Comparison of ENCODE assay signal across 20 mouse cellular contexts in genomic region chr6:65114902-65115301, GRCm38 (mm10). TPM values are rescaled to one million over a fixed set of nuclear protein-coding genes. Genes with fewer than 3 reads are reported as not detected.
A peak's percentile ranks its signal among the peaks of the same experiment; 100 is the strongest.
DNase-seq lines count a peak whose midpoint lies in the region; ATAC-seq and TF ChIP-seq lines count a peak whose summit lies in the region.
"Had no signal": no experiment of that assay in that cellular context is flagged by ENCODE, and none has a peak within 500 bp of the region (broad histone marks: within the 10 kb centered on the region; RNA-seq: fewer than 3 reads in every experiment).

No protein-coding gene starts in this region.

- H3K4me2 ChIP-seq in lung, postnatal 0 days (replicated peaks; ENCODE audit: low read depth, low read length), result no peak overlapping the region
- H3K4me2 ChIP-seq: embryonic facial prominence, embryonic 15.5 days; forebrain, embryonic 12.5 days; heart, embryonic 12.5 days; limb, embryonic 15.5 days; lung, embryonic 14.5 days; midbrain, embryonic 11.5 days; neural tube, embryonic 13.5 days had no signal

- H3K27ac ChIP-seq in lung, postnatal 0 days (ENCODE audit: low read length), result no peak overlapping the region
- peak overlapping the region; percentile 52 for H3K27ac ChIP-seq in macrophage
- H3K27ac ChIP-seq: embryonic facial prominence, embryonic 15.5 days; forebrain, embryonic 12.5 days; hindbrain, postnatal 0 days; limb, embryonic 15.5 days; neural tube, embryonic 13.5 days had no signal

- H3K27me3 ChIP-seq in lung, postnatal 0 days (replicated peaks; ENCODE audit: insufficient read depth, low read length), result no peaks in the 10 kb centered on the region
- H3K27me3 ChIP-seq: embryonic facial prominence, embryonic 15.5 days; forebrain, embryonic 12.5 days; heart, embryonic 12.5 days; limb, embryonic 15.5 days; neural tube, embryonic 13.5 days had no signal

- ATAC-seq in lung, postnatal 0 days, result no peak
- ATAC-seq: hindbrain, postnatal 0 days had no signal

- no peaks in the 10 kb centered on the region for H3K4me1 ChIP-seq in lung, postnatal 0 days (ENCODE audit: insufficient read depth, low read depth, low read length)
- H3K4me1 ChIP-seq: embryonic facial prominence, embryonic 15.5 days; forebrain, embryonic 12.5 days; heart, embryonic 12.5 days; limb, embryonic 15.5 days; neural tube, embryonic 13.5 days had no signal

- TF ChIP-seq CTCF in lung, postnatal 0 days (IDR thresholded peaks at IDR 0.05), result no peak

- H3K9ac ChIP-seq in lung, postnatal 0 days (replicated peaks; ENCODE audit: low read depth), result no peak overlapping the region
- H3K9ac ChIP-seq: embryonic facial prominence, embryonic 15.5 days; forebrain, embryonic 12.5 days; heart, embryonic 12.5 days; limb, embryonic 15.5 days; lung, embryonic 14.5 days; neural tube, embryonic 13.5 days had no signal

- H3K9me3 ChIP-seq in lung, postnatal 0 days (ENCODE audit: low read length), result no peaks in the 10 kb centered on the region
- H3K9me3 ChIP-seq: embryonic facial prominence, embryonic 15.5 days; forebrain, embryonic 12.5 days; heart, embryonic 12.5 days; limb, embryonic 15.5 days; neural tube, embryonic 13.5 days had no signal

- 90% methylated on average over 2 of the region's 2 CpGs for WGBS in lung, postnatal 0 days
- 5% methylated on average over 2 of the region's 2 CpGs for WGBS in macrophage (ENCODE audit: missing documents)

- H3K79me2 ChIP-seq in macrophage (ENCODE audit: inconsistent target), result no peaks in the 10 kb centered on the region

- no peak overlapping the region for H3K4me3 ChIP-seq in lung, postnatal 0 days (ENCODE audit: low read depth, low read length)
- no peak overlapping the region for H3K4me3 ChIP-seq in macrophage (ENCODE audit: inconsistent target)
- H3K4me3 ChIP-seq: embryonic facial prominence, embryonic 15.5 days; forebrain, embryonic 12.5 days; heart, embryonic 12.5 days; limb, embryonic 15.5 days; neural tube, embryonic 13.5 days had no signal

- peak; percentile 9 for DNase-seq in lung, postnatal 0 days (ENCODE audit: low spot score)
- no peak for DNase-seq in lung, postnatal 14 days
- DNase-seq in adipocyte (ENCODE audit: low spot score), result peak; percentile 72
- no peak for DNase-seq in thymus, postnatal 25 days
- no peak for DNase-seq in adrenal gland, postnatal 25 days
- no peak for DNase-seq in embryo, embryonic 11 days
- DNase-seq: adrenal gland, adult 8-10 months; cerebellum, adult 8-10 months; gastrocnemius, postnatal 25 days; kidney, adult 18-20 months; lung, embryonic 14.5 days; right cerebral cortex, postnatal 25 days had no signal

- no peak for TF ChIP-seq EP300 in lung, postnatal 0 days (IDR thresholded peaks at IDR 0.05)

- H3K36me3 ChIP-seq in lung, postnatal 0 days (ENCODE audit: insufficient read depth, low read length), result peaks cover 14% of the 10 kb centered on the region; the same call in 1 of the 2 replicates
- peaks cover 26% of the 10 kb centered on the region for H3K36me3 ChIP-seq in macrophage (ENCODE audit: inconsistent target)

RNA-seq across cellular contexts. Expression of gene Hpgds, which starts 29.8 kb away (rescaled TPM):
- polyA plus RNA-seq in lung, postnatal 0 days (2015; fragmentation: Nextera tagmentation; extraction: Ambion mirVana), result 3.5 and 3.9 TPM in 2 replicates
- 1,000 to 10,000 TPM in 3 of 26 experiments, 100 to 1,000 TPM in 23; 104 to 1,343 (median 734) TPM for total RNA-seq in macrophage (2018; cell fraction: chromatin; rRNA removed)
- total RNA-seq in macrophage (2018; cell fraction: cytosol; rRNA removed), result 100 to 1,000 TPM; 121 to 274 (median 204) TPM
- 1,000 to 10,000 TPM in 1 of 26 experiments, 100 to 1,000 TPM in 25; 198 to 1,087 (median 535) TPM for total RNA-seq in macrophage (2018; cell fraction: nucleus; rRNA removed)
- 160 to 320 TPM (median 215 TPM) in 3 replicates for polyA plus RNA-seq in macrophage (2018)
- 0.57 and 1.1 TPM in 2 replicates for total RNA-seq in adrenal gland, postnatal 25 days (2021)

Comparison
In these comparisons a context has a peak if more than half of its experiments do, and no peak if none do; other contexts are left out.
1. DNase-seq: peak in lung, postnatal 0 days (single experiment) and adipocyte (single experiment); none in lung, postnatal 14 days (single experiment), thymus, postnatal 25 days (single experiment), adrenal gland, postnatal 25 days (single experiment) and embryo, embryonic 11 days (single experiment).
2. RNA of gene Hpgds, which starts 29.8 kb away (polyA plus RNA-seq): 160 to 320 TPM in macrophage; 3.5 to 3.9 TPM in lung, postnatal 0 days; every median in the first group is over 10 times any median in the second.